Mouse (Mus musculus) midbrain, embryonic 14.5 days (tissue): Measurements from ENCODE around the gene Cblb. TPM values are rescaled to one million over a fixed set of nuclear protein-coding genes. Genes with fewer than 3 reads are reported as not detected.

Experiments
- ATAC-seq: fragments of 200-750 bp; cut with Nextera tagmentation; 2 replicates; pipeline ENCODE4 v1.8.0; 2017; ENCODE audit warnings: moderate number of reproducible peaks, moderate library complexity; ENCODE audit not compliant: low FRiP score, low TSS enrichment
- DNase-seq: peaks from one replicate; pipeline ENCODE4 v3.0.0-alpha.2; 2015
- H3K27ac ChIP-seq: fragments of 300-500 bp; sonication (generic); replicated peaks from 2 replicates; pipeline ENCODE4 v1.5.1; 2014; ENCODE audit warnings: mild to moderate bottlenecking, low read depth, low read length, moderate library complexity
- H3K27me3 ChIP-seq: fragments of 300-500 bp; sonication (generic); 2 replicates; pipeline ENCODE4 v1.6.1; 2014; ENCODE audit warnings: low read length, control low read depth, mixed read lengths; ENCODE audit not compliant: control insufficient read depth, insufficient read depth
- H3K36me3 ChIP-seq: fragments of 300-500 bp; sonication (generic); 2 replicates; pipeline ENCODE4 v1.6.1; 2014; ENCODE audit warnings: low read length, control low read depth; ENCODE audit not compliant: control insufficient read depth, insufficient read depth
- H3K4me1 ChIP-seq: fragments of 300-500 bp; sonication (generic); 2 replicates; pipeline ENCODE4 v1.6.1; 2014; ENCODE audit warnings: mild to moderate bottlenecking, antibody characterized with exemption, low read length, control low read depth; ENCODE audit not compliant: control insufficient read depth, insufficient read depth
- H3K4me2 ChIP-seq: fragments of 300-500 bp; sonication (generic); 2 replicates; pipeline ENCODE4 v1.6.1; 2014; ENCODE audit warnings: mild to moderate bottlenecking, low read length, moderate library complexity
- H3K4me3 ChIP-seq: fragments of 300-500 bp; sonication (generic); replicated peaks from 2 replicates; pipeline ENCODE4 v1.5.1; 2014; ENCODE audit warnings: low read depth, low read length
- H3K9ac ChIP-seq: fragments of 300-500 bp; sonication (generic); replicated peaks from 2 replicates; pipeline ENCODE4 v1.6.1; 2014; ENCODE audit warnings: mild to moderate bottlenecking, low read length, moderate library complexity
- H3K9me3 ChIP-seq: fragments of 300-500 bp; sonication (generic); 2 replicates; pipeline ENCODE4 v1.6.1; 2016; ENCODE audit warnings: low read length, control low read depth, mixed read lengths; ENCODE audit not compliant: control insufficient read depth
- WGBS: fragments of 180-500 bp; shearing (Covaris S2); extraction: QIAGEN DNeasy Blood & Tissue Kit; methylation state at CpG from one replicate; pipeline ENCODE4 v1.1.7; 2014; 5-methylcytosine and 5-hydroxymethylcytosine counted together
- polyA plus RNA-seq: library from polyadenylated mRNA; unstranded; fragments of >200 nt; fragmentation: Nextera tagmentation; extraction: Ambion mirVana; gene quantifications from 2 replicates; pipeline ENCODE4 v1.2.1, GENCODE M21; 2014

The Cblb gene
- polyA plus RNA-seq, 1 experiment from 2014 or later, result 19.4 TPM

- H3K4me1 ChIP-seq, result 0 out of 2 replicates have a peak, but pooled peaks cover 6% of the 10 kb centered on the region
- no peaks in the 10 kb centered on the region for H3K36me3 ChIP-seq
- no peak overlapping the region for H3K4me2 ChIP-seq
- no peaks in the 10 kb centered on the region for H3K27me3 ChIP-seq
- DNase-seq (no peak), ATAC-seq (no peak)
- WGBS, result 75% methylated on average over 6 of the region's 6 CpGs
- H3K9me3 ChIP-seq, result no peaks in the 10 kb centered on the region
- no peak overlapping the region for H3K27ac ChIP-seq
- H3K4me3 ChIP-seq, result no peak overlapping the region
- no peak overlapping the region for H3K9ac ChIP-seq
Observed at GRCm38 (mm10) chr16:52071766-52072209, 40.8 kb downstream of the Cblb start.

GRCm38 (mm10) chr16:52076652-52077051 is 45.6 kb downstream of the Cblb start:
- H3K27me3 ChIP-seq, result no peaks in the 10 kb centered on the region
- no peak overlapping the region for H3K27ac ChIP-seq
- no peak overlapping the region for H3K4me3 ChIP-seq
- H3K36me3 ChIP-seq, result no peaks in the 10 kb centered on the region
- H3K9ac ChIP-seq, result no peak overlapping the region
- ATAC-seq, result no peak
- no peaks in the 10 kb centered on the region for H3K9me3 ChIP-seq
- WGBS, result 81% methylated on average over 7 of the region's 7 CpGs
- no peak overlapping the region for H3K4me2 ChIP-seq
- no peak for DNase-seq
- 0 out of 2 replicates have a peak, but pooled peaks cover 4% of the 10 kb centered on the region for H3K4me1 ChIP-seq

GRCm38 (mm10) chr16:52077901-52078300 is 46.9 kb downstream of the Cblb start:
- Histone ChIP-seq H3K4me1 (0 out of 2 replicates have a peak, but pooled peaks cover 4% of the 10 kb centered on the region), H3K27ac (no peak overlapping the region), H3K4me3 (no peak overlapping the region), H3K4me2 (no peak overlapping the region), H3K9ac (no peak overlapping the region), H3K27me3 (no peaks in the 10 kb centered on the region), H3K9me3 (no peaks in the 10 kb centered on the region), H3K36me3 (no peaks in the 10 kb centered on the region)
- no peak for ATAC-seq
- 76% methylated on average over 4 of the region's 4 CpGs for WGBS
- no peak for DNase-seq

GRCm38 (mm10) chr16:52078758-52079474 is 47.9 kb downstream of the Cblb start:
- Histone ChIP-seq H3K4me2 (no peak overlapping the region), H3K27ac (no peak overlapping the region), H3K9me3 (no peaks in the 10 kb centered on the region), H3K27me3 (no peaks in the 10 kb centered on the region), H3K36me3 (no peaks in the 10 kb centered on the region), H3K4me1 (0 out of 2 replicates have a peak, but pooled peaks cover 4% of the 10 kb centered on the region), H3K9ac (no peak overlapping the region), H3K4me3 (no peak overlapping the region)
- no peak for DNase-seq
- 95% methylated on average over 9 of the region's 9 CpGs for WGBS
- ATAC-seq, result no peak

- H3K27me3 ChIP-seq, result no peaks in the 10 kb centered on the region
- 96% methylated on average over 8 of the region's 8 CpGs for WGBS
- no peak overlapping the region for H3K27ac ChIP-seq
- H3K4me1 ChIP-seq, result 0 out of 2 replicates have a peak, but pooled peaks cover 4% of the 10 kb centered on the region
- DNase-seq, result no peak
- H3K9me3 ChIP-seq, result no peaks in the 10 kb centered on the region
- no peaks in the 10 kb centered on the region for H3K36me3 ChIP-seq
- no peak for ATAC-seq
- no peak overlapping the region for H3K9ac ChIP-seq
- no peak overlapping the region for H3K4me2 ChIP-seq
- no peak overlapping the region for H3K4me3 ChIP-seq
Observed at GRCm38 (mm10) chr16:52079475-52079823, 48.4 kb downstream of the Cblb start.

- DNase-seq, result no peak
- Histone ChIP-seq H3K27ac (no peak overlapping the region), H3K4me1 (0 out of 2 replicates have a peak, but pooled peaks cover 4% of the 10 kb centered on the region), H3K4me2 (no peak overlapping the region), H3K9me3 (no peaks in the 10 kb centered on the region), H3K36me3 (no peaks in the 10 kb centered on the region), H3K4me3 (no peak overlapping the region), H3K9ac (no peak overlapping the region), H3K27me3 (no peaks in the 10 kb centered on the region)
- no peak for ATAC-seq
- WGBS, result 93% methylated on average over 11 of the region's 11 CpGs
Observed at GRCm38 (mm10) chr16:52080619-52081395, 49.8 kb downstream of the Cblb start.

- Histone ChIP-seq H3K27ac (no peak overlapping the region), H3K4me1 (0 out of 2 replicates have a peak, but pooled peaks cover 4% of the 10 kb centered on the region), H3K27me3 (no peaks in the 10 kb centered on the region), H3K4me3 (no peak overlapping the region), H3K9ac (no peak overlapping the region), H3K9me3 (no peaks in the 10 kb centered on the region), H3K36me3 (no peaks in the 10 kb centered on the region), H3K4me2 (no peak overlapping the region)
- 85% methylated on average over 3 of the region's 3 CpGs for whole genome bisulfite sequencing
- ATAC-seq (no peak), DNase-seq (no peak)
Observed at GRCm38 (mm10) chr16:52081756-52082155, 50.7 kb downstream of the Cblb start.

GRCm38 (mm10) chr16:52086793-52087450 is 55.9 kb downstream of the Cblb start:
- ATAC-seq (no peak), DNase-seq (no peak)
- no peaks in the 10 kb centered on the region for H3K9me3 ChIP-seq
- 94% methylated on average over 9 of the region's 9 CpGs for WGBS
- H3K4me2 ChIP-seq, result no peak overlapping the region
- H3K4me3 ChIP-seq, result no peak overlapping the region
- H3K27ac ChIP-seq, result no peak overlapping the region
- 0 out of 2 replicates have a peak, but pooled peaks cover 4% of the 10 kb centered on the region for H3K36me3 ChIP-seq
- H3K27me3 ChIP-seq, result no peaks in the 10 kb centered on the region
- no peaks in the 10 kb centered on the region for H3K4me1 ChIP-seq
- H3K9ac ChIP-seq, result no peak overlapping the region
